Mouse (Mus musculus): Measurements from ENCODE around the gene Frmd8. TPM values are rescaled to one million over a fixed set of nuclear protein-coding genes. Genes with fewer than 3 reads are reported as not detected.

Frmd8 gene
- total RNA-seq, 1 experiment from 2014 or later, result 63.3 TPM

DNA sequence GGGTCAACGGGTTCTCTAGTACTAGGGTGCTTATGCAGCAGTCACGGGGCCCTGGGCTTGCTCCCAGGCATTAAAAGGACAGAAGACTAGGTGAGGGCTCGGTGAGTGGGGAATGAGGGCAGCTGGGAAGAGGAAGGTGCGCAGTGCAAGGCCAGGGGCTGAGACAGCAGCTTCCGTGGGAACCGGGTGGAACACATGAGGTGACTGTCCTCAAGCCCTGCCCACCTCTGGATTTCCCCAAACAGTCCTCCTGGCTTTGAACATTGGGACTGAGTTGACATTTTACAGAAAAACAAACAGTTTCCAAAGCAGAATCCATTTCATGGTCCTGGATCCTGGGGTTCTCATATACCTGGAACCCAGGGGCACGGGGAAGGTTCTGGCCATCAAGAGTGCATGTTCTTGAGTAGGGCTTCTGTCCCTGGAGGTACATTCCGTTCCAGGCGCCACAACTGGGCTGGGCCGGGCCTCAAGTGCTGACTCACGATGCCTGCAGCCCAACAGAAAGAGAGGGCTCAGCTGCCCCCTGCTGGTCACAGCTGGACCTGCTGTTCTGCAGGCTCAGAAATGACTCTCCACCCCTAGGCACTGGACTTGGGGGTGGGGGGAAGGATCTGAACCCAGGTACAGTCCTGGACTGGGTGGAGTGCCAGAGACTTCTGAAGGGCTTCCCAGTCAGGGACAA lies 25.1 kb downstream of the Frmd8 start:
- peak; percentile 96 for DNase-seq

DNA sequence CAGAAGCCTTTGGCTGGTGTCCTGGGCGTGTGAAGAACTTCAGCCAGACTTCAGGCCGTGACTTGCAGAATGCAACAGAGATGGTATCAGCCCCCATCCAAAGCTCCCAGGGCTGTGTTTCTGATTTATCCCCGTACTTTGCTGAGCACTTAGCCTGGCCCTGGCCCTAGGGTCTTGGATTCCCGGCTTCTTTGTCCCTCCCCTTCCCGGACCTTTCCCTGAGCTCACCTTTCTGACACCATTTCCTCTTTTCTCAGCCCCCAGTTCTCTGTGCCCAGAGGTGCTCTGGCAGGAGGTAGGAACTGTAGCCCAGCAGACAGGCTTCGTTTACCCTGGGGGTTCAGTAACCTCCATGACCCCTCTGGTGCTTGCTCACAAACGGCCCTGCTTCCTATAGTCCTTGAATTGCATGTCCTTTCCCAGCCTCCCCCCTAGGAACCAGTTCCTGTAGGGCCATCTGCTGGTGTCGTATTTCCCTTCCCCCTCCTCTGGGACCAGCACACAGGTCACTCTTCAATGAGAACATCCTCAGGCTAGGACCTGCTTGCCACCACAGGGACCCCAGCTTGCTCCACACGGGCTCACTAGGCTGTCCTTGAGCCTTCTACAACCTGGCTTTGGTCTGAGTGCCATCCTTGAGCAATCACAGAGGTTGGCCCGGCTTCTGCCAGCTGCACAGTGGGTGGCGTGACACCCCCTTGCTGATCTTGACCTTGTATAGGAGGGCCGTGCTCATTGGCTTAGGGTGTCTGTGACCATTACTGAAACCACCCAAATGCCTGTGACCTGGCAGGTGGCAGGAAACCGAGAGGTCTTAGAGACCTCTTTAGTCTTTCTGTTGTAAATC lies 26.0 kb downstream of the Frmd8 start:
- peak; percentile 65 for DNase-seq

DNA sequence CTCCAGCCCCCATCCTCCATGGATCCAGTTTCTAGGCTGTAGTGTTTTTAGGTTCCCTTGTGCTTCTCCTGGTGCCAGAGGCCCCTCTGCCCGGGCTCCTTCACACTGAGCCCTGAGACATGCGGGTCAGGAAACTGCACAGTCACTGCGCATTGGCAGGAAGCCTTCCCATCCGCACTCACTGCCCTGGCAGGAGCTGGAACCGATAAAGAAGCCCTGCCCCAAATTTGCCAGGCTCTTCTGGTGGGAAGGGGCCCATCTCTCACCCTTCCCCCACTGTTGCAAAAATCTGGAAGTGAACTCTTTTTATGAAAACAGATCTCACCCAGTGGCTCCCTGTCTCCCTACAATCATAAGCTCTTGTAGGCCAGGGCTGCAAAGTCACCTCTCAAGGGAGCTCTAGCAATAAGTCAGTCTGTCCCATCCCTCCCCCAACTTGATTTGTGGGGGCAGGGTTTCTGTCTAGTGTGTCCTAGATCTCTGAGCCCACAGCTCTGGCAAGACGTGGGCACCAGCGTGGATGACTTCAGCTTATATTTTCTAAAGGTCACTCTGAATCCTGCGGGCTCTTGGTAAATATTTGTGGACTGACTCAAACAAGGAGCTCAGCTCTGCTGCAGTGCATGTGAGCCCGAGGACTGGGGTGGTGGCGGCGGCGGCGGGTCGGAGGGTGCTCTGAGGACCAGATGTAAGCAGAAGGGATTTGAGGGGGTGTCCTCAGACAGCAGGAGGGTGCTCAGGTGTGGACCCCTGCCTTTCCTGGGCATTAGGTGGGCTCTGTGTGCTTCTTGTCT lies 26.8 kb downstream of the Frmd8 start:
- DNase-seq, result peak; percentile 73

DNA sequence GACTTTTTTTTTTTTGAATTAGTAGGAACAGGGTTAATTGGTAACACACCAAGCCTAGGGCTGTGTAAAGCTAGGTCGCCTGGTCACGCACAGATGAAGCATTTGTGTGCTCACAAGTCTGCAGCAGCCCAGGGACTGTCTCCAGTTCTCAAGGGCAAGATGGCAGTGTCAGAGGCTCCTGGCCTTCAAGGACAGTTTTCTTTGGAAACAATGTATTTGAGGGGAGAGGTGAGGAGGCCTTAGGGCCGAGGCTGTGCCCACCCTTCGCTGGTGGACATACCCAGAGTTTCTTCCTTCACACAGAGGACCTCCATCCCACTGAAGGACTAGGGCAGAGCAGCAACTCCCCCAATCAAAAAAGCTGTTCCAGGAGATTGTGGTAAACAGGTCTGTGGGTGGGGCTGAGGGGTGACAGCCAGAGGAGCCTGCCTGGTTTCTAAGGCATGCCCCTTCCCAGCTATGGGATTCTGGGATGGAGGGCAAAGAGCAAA lies 27.7 kb downstream of the Frmd8 start:
- no peak for DNase-seq

DNA sequence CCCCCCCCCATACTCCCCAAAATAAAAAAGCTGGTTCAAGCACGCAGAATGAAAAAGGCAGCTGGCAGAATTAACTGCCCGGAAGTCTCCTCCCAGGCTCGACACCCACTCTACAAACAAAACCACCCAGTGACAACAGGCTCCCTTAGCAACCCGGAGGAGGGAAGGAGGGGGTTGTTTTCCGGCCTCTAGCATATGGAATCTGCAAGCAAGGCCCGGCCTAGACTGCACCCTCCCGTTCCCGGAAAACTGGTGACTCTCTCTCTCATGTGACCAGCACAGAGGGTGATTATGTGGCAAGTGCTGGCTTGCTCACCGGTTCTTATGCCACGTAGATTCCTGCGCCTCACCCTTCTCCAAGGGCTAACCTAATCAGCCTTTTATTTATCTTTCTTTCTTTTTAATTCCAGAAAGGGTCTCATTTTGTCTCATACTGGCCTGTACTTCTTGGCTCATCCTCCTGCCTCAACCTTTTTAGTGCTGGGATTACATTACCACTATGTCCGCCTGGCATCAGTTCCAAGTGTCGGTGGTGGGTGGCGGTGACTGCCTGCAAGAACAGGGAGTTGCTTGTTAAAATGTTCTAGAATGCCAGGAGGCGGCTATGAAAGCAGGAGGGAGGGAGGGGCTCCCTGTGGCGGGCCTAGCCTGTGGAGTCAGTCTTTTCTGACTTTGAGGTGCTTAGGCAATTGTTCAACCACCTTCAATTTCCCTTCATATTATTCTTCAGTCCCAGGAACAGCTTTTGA lies 28.3 kb downstream of the Frmd8 start:
- DNase-seq, result peak; percentile 70

DNA sequence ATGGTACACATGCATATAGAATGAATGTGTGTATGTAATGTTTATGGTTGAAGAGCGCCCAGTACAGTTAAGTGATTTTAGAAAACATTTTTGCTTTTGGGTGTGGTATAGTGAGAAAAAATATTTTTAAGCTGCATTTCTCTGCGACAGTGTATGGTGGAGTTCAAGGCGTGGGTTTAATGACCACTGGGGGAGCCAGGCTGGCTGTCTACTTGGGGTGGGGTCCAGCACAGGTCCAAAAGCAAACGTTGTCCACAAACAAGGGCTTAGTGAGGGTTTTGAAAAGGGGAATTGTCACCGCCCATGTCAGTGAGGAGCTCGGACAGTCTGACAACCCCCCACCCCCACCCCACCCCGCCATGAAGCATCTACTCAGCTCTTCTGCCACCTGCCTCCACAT lies 28.9 kb downstream of the Frmd8 start:
- DNase-seq, result no peak

DNA sequence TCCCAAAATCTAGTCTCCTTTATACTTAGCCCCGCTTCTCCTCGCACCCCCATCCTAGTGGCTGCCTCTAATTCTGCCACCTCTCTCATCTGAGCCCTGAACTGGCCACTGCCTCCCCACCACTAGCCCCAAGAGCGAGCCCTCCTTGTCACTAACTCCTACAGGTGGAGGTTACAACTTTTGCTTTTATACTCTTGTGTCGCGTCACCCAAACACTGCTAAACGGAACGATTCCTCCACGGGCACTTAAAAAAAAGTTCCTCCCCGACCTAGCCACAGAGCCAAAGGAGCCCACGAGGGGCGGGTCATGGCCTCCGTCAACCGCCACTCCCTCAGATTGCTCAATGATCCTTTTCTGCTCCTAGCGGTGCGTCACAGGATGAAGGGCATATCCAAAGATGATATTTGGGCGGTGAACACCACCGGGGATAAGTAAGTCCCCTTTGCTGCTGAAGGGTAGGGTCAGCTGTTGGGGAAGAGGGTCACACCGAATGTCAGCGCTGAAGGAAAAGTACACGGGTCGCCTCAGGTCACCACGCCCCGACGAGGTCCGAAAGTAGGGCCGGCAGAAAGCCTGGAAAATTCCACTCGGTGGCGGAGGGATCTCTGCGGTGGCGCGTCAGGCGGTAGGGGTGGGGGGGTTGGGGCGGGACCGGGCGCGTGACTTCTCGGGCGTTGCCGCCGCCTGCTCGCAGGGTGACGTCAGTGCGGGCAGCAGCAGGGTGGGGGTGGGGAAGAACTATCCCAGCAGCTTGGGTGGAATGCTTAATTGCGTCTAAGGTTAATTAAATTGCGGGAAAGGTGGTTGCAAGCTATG lies 29.5 kb downstream of the Frmd8 start:
- DNase-seq, result peak; percentile 96

DNA sequence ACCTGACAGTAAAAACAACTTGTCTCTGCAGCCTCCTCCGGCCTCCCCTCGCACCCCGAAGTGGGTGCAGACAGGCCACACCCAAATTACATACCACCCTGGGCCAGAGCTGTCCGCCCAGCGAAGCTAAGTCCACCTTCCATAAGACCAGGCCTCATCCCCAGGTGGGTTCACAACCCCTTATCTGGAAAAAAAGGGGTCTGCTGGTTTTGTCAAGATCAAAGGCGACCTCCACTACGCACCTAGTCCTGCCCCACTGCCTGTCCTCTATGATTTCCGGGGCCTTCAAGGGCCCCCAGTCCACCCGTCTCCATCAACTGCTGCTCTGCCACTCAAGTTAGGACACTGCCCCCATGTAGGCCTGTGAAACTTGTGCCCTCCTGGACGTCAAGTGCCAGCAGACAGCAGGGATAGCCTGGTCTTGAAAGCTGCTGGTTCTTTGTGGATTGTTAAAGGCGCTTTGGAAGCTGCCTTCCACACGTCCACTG lies 30.2 kb downstream of the Frmd8 start:
- DNase-seq, result no peak

DNA sequence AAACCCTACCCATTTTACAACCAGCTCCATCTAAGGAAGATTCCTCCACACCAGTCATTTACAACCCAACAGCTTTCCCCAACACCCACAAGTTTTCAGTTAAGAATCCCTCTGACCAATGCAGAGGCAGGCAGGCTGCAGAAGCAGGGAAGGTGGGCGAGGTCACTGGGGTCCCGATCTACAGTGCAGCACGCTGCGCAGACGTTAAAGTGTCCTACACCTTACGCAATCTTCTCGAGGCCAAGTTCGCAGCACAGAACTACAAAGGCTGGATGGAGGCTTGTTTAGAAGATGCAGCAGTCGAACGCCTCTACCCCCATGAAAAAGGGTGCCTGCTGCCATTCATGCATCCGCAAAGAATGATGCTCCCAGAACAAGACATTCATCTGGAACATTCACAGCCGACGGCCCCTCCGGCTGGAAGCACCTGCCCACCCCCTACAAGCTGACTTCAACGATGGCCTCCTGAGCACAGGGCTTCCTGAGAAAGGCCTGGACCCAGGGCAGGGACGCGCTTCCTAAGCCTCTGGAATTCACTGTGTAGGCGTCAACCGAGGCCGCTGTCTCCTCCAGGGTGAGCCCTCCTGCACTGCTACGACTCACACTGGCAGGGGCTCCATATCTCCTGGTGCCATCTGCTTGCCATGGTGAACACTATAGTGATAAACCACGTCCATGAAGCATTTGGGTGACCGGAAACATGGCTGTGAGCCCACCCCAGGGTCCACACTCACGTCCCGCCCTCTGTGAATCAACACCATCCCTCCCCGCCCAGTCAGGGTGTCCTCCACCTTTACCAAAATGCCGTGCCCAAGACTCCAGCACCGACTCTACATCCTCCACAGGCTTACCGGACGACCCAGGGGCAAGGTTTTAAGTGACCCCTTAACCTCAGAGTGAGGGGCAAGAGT lies 31.0 kb downstream of the Frmd8 start:
- no peak for DNase-seq

DNA sequence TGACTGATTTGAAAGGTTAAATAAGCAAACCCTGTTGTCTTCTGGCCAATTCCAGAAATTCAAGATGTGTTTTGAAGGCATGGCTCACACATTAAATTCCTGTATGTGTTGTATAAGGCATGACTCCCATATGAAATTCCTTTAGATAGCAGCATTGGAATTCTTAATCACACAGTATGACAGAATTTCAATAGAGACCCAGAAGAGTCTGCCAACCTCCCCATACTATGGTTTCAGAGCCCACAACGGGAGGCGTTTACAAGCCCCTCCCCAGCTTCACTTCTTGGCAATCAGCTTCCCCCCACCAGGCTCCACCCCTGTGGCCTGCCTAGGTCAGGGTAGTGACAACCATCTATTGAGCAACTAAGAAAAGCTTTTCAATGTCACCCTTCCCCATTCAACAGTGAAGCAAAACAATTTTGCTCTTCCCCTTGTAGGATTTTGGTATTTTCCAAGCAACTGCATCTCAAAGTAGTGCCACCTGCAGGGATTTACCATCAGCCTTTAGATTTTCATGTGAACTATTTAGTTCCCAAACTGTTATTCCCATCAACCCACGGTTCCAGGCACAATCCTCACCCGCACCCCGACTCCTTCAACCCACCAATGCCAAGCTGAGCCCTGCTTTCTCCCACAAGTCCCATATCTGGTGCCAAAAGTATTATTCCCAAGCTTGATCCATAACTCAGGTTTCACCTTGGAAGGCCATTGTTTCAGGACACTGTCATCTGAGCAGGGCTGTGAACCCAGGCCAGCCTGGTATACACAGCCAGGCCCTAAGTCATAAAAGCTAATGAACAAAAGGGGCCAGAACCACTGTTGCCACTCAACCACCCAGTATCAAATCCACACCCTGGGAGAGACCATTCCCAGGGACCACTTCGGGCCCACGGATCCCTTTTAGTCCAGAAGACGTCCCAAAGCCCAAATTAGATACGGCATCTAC lies 32.0 kb downstream of the Frmd8 start:
- DNase-seq, result peak; percentile 49

DNA sequence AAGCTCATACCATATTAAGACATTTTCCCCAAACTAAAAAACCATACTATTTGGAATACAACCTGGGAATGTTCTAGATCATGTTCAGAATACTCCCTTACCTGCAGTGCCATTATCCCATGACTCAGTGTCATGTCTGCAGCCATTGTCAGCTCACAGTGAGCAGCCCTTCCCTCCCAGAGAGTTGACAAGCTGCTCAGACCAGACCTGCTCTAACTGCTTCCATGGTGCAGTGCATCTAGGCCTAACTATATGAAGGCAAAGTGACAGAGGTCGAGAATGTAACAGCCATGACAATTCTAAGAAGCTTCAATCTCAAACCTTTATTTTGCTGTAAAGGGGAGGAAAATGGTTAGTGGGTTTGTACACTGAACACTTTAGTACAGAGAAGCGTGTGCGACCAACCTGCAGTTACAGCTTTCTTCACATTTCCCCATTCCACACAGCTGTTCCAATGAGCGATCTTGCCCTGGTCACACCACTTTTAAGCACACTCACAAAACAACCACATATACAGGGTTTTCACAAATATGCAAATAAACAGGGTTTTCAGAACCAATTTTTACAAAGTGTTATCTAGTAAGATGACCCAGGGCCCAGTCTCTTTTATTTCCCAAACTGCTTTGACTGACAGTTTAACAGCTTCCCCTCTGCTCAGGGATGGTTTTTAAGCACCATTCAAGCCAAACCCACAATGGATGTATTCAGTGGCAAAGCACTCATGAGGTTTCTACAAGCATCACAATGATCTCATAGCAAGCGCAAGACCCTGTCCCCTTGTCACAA lies 32.9 kb downstream of the Frmd8 start:
- no peak for DNase-seq

DNA sequence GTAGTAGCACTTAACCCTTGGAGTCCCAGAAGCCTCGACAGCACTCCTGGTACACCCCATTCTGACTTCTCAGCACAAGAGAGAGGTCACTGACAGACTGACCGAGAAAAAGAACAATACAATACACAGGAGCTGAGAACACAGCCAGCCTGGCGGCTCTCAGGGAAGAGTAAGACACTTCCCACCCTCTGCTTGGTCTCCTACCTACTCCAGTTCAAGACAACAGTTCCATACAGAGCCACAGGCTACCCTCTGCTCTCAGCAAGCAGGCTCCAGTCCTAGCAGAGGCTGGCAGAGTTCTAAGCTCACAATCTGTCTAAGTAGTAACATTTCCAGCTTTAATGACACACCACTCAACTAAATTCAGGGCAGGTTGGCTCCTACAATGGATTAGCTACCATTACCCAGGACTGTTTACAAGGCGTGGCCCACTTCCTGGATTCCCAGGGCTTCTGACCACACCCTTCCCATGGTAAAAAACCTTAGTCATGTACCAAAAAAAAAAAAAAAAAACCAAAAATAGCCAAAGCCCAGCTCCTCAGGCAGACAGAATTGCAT lies 33.6 kb downstream of the Frmd8 start:
- DNase-seq, result no peak

DNA sequence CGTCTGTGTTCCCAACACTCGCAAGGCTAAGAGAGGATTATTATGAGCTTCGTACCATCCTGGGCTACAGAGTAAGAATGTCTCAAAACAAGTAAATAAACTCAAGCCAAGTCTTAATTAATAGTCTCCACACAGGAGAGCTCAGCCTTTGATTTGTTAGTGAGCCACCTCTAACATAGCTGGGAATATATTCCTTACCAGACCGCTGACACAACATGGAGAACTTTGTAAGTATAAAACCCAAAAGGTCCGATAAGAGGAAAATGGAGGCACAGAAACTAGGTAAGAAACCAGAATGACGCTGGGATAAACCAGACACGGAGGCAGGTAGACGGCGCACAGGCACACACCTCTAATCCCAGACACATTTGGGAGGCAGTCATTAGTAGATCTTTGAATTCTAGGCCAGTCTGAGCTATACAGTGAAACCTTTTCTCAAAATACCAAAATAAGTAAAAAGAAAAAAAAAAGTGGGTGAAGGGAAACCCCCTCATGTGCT lies 34.1 kb downstream of the Frmd8 start:
- no peak for DNase-seq

DNA sequence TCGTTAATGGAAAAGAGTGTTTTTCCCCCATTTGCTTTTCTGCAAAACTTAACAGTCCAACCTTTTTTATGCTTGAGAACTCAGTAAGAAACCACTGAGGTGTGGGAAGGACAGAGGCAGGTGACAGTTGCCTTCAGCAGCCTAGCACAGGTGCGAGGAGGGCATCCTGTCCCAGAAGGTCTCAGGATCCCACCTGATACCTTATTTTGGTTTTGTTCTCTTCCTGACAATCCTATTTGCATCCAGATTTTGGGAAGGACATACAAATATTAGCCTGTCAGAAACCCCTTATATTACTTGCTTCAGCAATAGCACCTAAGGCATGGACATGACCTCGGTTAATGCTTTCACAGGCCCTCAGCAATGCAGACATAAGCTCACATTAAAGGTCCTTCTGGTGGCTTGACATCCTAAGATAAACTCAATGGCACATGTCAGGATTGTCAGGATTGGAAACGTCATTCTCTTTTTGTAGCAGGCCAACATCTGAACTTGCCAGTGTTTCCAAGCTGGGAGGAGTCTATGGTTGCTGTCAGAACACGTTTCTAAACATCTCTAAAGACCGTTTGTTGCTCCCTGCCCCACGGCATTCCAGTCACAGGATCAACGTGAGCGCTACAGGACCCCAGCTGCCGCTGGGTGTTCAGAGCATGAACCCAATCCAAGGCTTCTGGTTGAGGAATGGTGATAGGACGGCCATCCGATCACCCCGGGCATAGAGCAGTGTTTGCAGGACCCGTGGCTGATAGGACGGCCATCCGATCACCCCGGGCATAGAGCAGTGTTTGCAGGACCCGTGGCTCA lies 34.8 kb downstream of the Frmd8 start:
- DNase-seq, result no peak

DNA sequence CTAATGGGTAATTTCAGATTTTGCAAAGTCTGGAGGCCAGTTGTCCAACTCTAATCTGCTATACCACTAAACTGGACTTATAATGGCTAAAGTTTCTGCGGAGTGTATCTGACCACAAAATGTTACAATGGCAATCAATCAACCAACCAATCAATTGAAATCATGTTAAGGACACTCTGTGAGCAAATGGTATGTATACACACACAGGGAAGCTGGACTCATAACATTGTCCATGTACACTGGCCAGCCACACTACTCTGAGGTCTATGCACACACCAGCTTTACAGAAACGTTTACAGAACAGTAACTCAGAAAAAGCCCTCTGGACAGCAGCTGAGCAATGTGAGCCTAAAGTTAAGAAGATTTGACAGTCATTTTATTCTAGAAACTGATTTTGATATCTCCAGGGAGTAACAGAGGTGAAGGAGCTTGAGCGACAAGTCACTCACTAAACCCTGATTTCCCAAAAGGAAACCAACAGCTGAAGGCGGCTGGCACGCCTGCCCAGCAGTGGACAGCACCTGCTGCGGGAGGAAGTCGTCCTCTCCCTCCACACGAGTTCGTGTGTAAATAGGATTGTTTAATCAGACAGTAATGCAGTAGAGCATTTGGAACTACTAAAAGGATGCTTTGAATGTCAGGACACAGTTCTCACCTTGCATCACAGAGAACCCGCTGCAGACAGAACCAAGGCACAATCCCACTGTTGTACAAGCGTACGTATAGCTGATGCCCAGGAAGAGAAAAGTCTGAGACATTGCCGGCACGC lies 35.6 kb downstream of the Frmd8 start:
- DNase-seq, result peak; percentile 31

DNA sequence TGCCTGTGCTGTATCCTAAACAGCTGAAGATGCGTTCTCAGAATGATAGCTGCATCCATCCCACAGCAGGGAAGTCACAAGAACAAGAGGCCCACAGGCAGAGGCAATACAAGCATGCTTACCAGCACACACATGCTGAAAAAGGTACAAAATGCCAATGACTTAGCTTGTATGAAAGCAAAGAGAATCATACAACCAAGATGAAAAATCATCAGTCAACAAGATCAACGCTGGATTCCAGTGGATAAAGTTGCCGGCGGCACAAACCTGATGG lies 36.2 kb downstream of the Frmd8 start:
- DNase-seq, result no peak

All from adrenal gland, postnatal 25 days (tissue).